Mouse (Mus musculus): ENCODE results near the gene Fam214a.

Fam214a gene

GRCm38 (mm10) chr9:74952756-74953247 lies at the start of gene Fam214a:
TSS of gene Fam214a (plus strand) at chr9:74952884.
- DNase-seq: peak; percentile 95

- DNase-seq: peak; percentile 81
Observed at GRCm38 (mm10) chr9:74904866-74905508, 47.7 kb upstream of the Fam214a start.

- DNase-seq: no peak
Observed at GRCm38 (mm10) chr9:74906951-74907350, 45.7 kb upstream of the Fam214a start.

GRCm38 (mm10) chr9:74909245-74909644 lies 43.4 kb upstream of the Fam214a start:
- no peak for DNase-seq

GRCm38 (mm10) chr9:74910226-74910759 lies 42.4 kb upstream of the Fam214a start:
- DNase-seq: no peak

- DNase-seq: no peak
Observed at GRCm38 (mm10) chr9:74911430-74911829, 41.3 kb upstream of the Fam214a start.

GRCm38 (mm10) chr9:74911919-74912318 lies 40.8 kb upstream of the Fam214a start:
- DNase-seq: no peak

GRCm38 (mm10) chr9:74912619-74913376 lies 39.9 kb upstream of the Fam214a start:
- no peak for DNase-seq

GRCm38 (mm10) chr9:74915611-74916010 lies 37.1 kb upstream of the Fam214a start:
- DNase-seq: no peak

GRCm38 (mm10) chr9:74920450-74920849 lies 32.2 kb upstream of the Fam214a start:
- DNase-seq: no peak

GRCm38 (mm10) chr9:74921422-74921821 lies 31.3 kb upstream of the Fam214a start:
- no peak for DNase-seq

- no peak for DNase-seq
Observed at GRCm38 (mm10) chr9:74922884-74923283, 29.8 kb upstream of the Fam214a start.

GRCm38 (mm10) chr9:74923291-74923977 lies 29.2 kb upstream of the Fam214a start:
- no peak for DNase-seq

GRCm38 (mm10) chr9:74925220-74925769 lies 27.4 kb upstream of the Fam214a start:
- DNase-seq: no peak

GRCm38 (mm10) chr9:74929981-74930423 lies 22.7 kb upstream of the Fam214a start:
- DNase-seq: no peak

GRCm38 (mm10) chr9:74930653-74931052 lies 22.0 kb upstream of the Fam214a start:
- no peak for DNase-seq

- no peak for DNase-seq
Observed at GRCm38 (mm10) chr9:74935289-74935688, 17.4 kb upstream of the Fam214a start.

GRCm38 (mm10) chr9:74937761-74938160 lies 14.9 kb upstream of the Fam214a start:
- no peak for DNase-seq

GRCm38 (mm10) chr9:74938670-74939534 lies 13.8 kb upstream of the Fam214a start:
- no peak for DNase-seq

GRCm38 (mm10) chr9:74946713-74947402 lies 5.8 kb upstream of the Fam214a start:
- no peak for DNase-seq

- peak; percentile 40 for DNase-seq
Observed at GRCm38 (mm10) chr9:74951491-74951890, 1.2 kb upstream of the Fam214a start.

All from cerebellum, adult 9-10 months (tissue).